Mouse (Mus musculus): Measurements from ENCODE around the gene Pxmp2. TPM values are rescaled to one million over a fixed set of nuclear protein-coding genes. Genes with fewer than 3 reads are reported as not detected.

Pxmp2 gene
- polyA plus RNA-seq, 1 experiment from 2014 or later, result 10.9 TPM

DNA sequence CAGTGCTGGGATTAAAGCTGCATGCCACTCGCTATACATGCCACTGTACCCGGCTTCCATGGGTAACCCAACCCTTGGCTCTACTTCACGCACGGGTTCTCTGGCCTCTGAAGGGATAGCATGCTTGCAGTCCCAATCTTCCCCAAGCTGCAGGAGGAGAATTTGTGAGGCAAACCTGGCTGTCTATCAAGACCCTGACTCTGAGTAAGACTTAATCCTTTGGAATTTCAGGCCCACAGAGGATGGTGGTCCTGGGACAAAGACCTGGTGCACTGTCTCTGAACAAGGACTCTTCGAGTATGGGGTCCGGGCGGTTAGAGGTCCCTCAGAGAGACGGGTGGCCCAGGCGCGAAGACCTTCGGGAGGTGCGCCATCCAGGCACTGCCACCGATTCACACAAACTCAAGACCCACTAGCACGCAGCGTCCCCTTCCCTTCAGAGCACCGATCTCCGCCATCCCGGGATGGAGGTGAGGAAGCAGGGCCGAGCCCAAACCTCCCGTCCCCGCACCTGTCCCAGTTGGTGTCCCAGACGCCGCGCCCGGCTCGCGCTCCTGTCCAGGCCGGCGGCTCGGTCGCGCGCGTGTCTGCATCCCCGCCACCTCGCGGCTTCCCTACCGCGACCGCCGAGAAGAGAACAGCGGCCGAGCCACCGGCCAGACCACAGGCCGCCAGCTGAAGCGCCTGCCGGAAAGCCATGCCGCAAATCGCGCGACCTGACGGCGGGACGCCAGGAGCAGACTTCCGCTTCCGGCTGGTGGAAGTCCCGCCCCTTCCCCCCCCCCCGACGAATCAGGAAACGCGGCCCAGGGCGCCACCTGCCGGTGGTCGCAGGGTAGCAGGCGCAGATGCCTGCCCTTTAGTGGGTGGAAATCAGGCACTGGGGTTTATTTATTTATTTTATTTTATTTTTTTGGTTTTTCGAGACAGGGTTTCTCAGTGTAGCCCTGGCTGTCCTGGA, 16.6 kb downstream of the Pxmp2 start, which contains the start of gene Pgam5:
Pgam5 (minus strand) TSS at position 773 of the 961 bp plus-strand sequence.
- H3K9ac ChIP-seq (ENCODE audit: low read length), result peak within 1 kb of the TSS; percentile 91
- H3K27ac ChIP-seq (replicated peaks; ENCODE audit: low read depth, low read length), result no peak within 1 kb of the TSS
- H3K4me2 ChIP-seq (ENCODE audit: low read depth, severe bottlenecking), result peak within 1 kb of the TSS; percentile 86
- 1% methylated on average over 65 of the region's 66 CpGs for WGBS
- no peaks in the 10 kb centered on the region for H3K9me3 ChIP-seq (ENCODE audit: control insufficient read depth, low read length)
- peak; percentile 82 for ATAC-seq (ENCODE audit: insufficient number of reproducible peaks, low FRiP score, low TSS enrichment, low read depth)
- no peaks in the 10 kb centered on the region for H3K27me3 ChIP-seq (ENCODE audit: control insufficient read depth, insufficient read depth, low read length)
- peaks cover 12% of the 10 kb centered on the region for H3K36me3 ChIP-seq (ENCODE audit: control insufficient read depth, insufficient read depth, low read length)
- H3K4me3 ChIP-seq (ENCODE audit: low read depth, low read length), result peak within 1 kb of the TSS; percentile 96
- H3K4me1 ChIP-seq (ENCODE audit: control insufficient read depth, insufficient read depth, low read length), result peaks cover 3% of the 10 kb centered on the region
- peak; percentile 95 for DNase-seq (ENCODE audit: low spot score)

DNA sequence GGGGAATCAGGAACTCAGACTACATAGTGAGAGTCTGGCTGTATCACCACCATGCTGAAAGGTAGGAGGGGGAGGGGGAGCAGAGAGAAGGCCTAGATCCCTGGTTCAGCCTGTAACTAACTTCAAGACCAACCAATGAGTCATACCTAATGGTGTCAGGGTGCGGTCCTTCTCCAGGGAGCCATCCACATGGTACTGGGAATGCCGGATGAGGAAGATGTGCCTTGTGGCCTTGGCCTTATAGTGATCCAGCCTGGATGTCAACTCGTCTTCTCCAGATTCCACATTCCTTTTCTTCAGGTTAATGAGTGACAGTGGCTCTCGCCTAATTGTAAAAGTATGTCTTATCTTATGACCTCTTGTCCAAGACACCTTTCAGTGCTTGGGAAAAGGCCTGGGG, 19.0 kb downstream of the Pxmp2 start:
- no peak overlapping the region for H3K4me2 ChIP-seq (ENCODE audit: low read depth, severe bottlenecking)
- H3K27ac ChIP-seq (replicated peaks; ENCODE audit: low read depth, low read length), result no peak overlapping the region
- no peaks in the 10 kb centered on the region for H3K27me3 ChIP-seq (ENCODE audit: control insufficient read depth, insufficient read depth, low read length)
- H3K9ac ChIP-seq (ENCODE audit: low read length), result no peak overlapping the region
- ATAC-seq (ENCODE audit: insufficient number of reproducible peaks, low FRiP score, low TSS enrichment, low read depth), result no peak
- peaks cover 12% of the 10 kb centered on the region for H3K36me3 ChIP-seq (ENCODE audit: control insufficient read depth, insufficient read depth, low read length)
- H3K4me1 ChIP-seq (ENCODE audit: control insufficient read depth, insufficient read depth, low read length), result peaks cover 3% of the 10 kb centered on the region
- H3K9me3 ChIP-seq (ENCODE audit: control insufficient read depth, low read length), result no peaks in the 10 kb centered on the region
- H3K4me3 ChIP-seq (ENCODE audit: low read depth, low read length), result no peak overlapping the region
- no peak for DNase-seq (ENCODE audit: low spot score)
- 96% methylated on average over 4 of the region's 4 CpGs for WGBS

DNA sequence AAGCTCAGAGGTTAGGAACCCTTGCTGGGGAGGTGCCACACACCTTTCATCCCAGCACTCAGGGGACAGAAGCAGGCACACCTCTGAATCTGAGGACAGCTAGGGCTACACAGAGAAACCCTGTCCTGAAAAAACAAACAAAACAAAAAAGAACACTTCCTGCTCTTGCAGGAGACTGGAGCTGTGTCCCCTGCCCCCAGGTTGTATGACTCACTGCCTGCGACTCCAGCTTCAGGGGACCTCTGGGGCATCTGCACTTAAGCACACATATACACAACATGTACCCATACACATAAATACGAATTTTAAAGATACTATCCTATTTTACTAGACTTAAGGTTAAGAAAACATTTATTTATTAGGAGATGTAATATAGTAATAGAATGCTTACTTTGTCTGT, 41.9 kb downstream of the Pxmp2 start:
- no peak overlapping the region for H3K4me2 ChIP-seq (ENCODE audit: low read depth, severe bottlenecking)
- no peaks in the 10 kb centered on the region for H3K4me1 ChIP-seq (ENCODE audit: control insufficient read depth, insufficient read depth, low read length)
- peaks cover 33% of the 10 kb centered on the region; the same call in 1 of the 2 replicates for H3K36me3 ChIP-seq (ENCODE audit: control insufficient read depth, insufficient read depth, low read length)
- H3K4me3 ChIP-seq (ENCODE audit: low read depth, low read length), result no peak overlapping the region
- ATAC-seq (ENCODE audit: insufficient number of reproducible peaks, low FRiP score, low TSS enrichment, low read depth), result no peak
- H3K27me3 ChIP-seq (ENCODE audit: control insufficient read depth, insufficient read depth, low read length), result no peaks in the 10 kb centered on the region
- H3K9me3 ChIP-seq (ENCODE audit: control insufficient read depth, low read length), result no peaks in the 10 kb centered on the region
- H3K27ac ChIP-seq (replicated peaks; ENCODE audit: low read depth, low read length), result no peak overlapping the region
- H3K9ac ChIP-seq (ENCODE audit: low read length), result no peak overlapping the region
- DNase-seq (ENCODE audit: low spot score), result no peak
- WGBS, result 82% methylated on average over 2 of the region's 2 CpGs

DNA sequence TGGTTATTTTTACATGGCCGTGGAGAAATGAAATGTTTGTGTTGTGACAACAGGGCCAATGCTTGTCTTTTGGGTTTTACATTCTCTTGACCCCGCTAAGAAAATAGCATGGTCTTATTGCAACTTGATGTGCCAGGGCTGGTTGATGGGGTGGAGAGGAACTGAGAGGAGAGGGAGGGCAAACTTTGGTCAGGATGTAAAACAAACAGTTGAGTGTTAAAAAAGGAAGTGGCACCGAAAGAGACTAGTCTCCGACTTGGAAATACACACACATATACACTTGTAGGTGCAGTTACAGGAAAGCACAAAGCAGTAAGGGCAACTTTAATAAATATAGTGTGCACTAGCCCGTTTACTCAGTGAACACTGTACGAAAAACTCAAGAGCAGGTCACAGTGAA, 53.6 kb downstream of the Pxmp2 start:
- Histone ChIP-seq H3K9me3 (ENCODE audit: control insufficient read depth, low read length) (no peaks in the 10 kb centered on the region), H3K4me1 (ENCODE audit: control insufficient read depth, insufficient read depth, low read length) (peaks cover 4% of the 10 kb centered on the region), H3K9ac (ENCODE audit: low read length) (no peak overlapping the region), H3K27me3 (ENCODE audit: control insufficient read depth, insufficient read depth, low read length) (no peaks in the 10 kb centered on the region), H3K4me3 (ENCODE audit: low read depth, low read length) (no peak overlapping the region), H3K4me2 (ENCODE audit: low read depth, severe bottlenecking) (no peak overlapping the region), H3K36me3 (ENCODE audit: control insufficient read depth, insufficient read depth, low read length) (peaks cover 2% of the 10 kb centered on the region; the same call in 1 of the 2 replicates), H3K27ac (replicated peaks; ENCODE audit: low read depth, low read length) (no peak overlapping the region)
- no peak for ATAC-seq (ENCODE audit: insufficient number of reproducible peaks, low FRiP score, low TSS enrichment, low read depth)
- DNase-seq (ENCODE audit: low spot score), result no peak
- 90% methylated on average over 6 of the region's 6 CpGs for WGBS

- Histone ChIP-seq H3K9ac (ENCODE audit: low read length) (peak overlapping the region; percentile 97), H3K9me3 (ENCODE audit: control insufficient read depth, low read length) (no peaks in the 10 kb centered on the region), H3K27ac (replicated peaks; ENCODE audit: low read depth, low read length) (no peak overlapping the region), H3K4me2 (ENCODE audit: low read depth, severe bottlenecking) (peak overlapping the region; percentile 61), H3K4me1 (ENCODE audit: control insufficient read depth, insufficient read depth, low read length) (peaks cover 4% of the 10 kb centered on the region), H3K36me3 (ENCODE audit: control insufficient read depth, insufficient read depth, low read length) (no peaks in the 10 kb centered on the region; the same call in 1 of the 2 replicates), H3K4me3 (ENCODE audit: low read depth, low read length) (peak overlapping the region; percentile 96), H3K27me3 (ENCODE audit: control insufficient read depth, insufficient read depth, low read length) (no peaks in the 10 kb centered on the region)
- peak; percentile 27 for DNase-seq (ENCODE audit: low spot score)
- 47% methylated on average over 13 of the region's 13 CpGs for WGBS
- no peak for ATAC-seq (ENCODE audit: insufficient number of reproducible peaks, low FRiP score, low TSS enrichment, low read depth)
Measured at GRCm38 (mm10) chr5:110231638-110232037, 54.3 kb downstream of the Pxmp2 start.

DNA sequence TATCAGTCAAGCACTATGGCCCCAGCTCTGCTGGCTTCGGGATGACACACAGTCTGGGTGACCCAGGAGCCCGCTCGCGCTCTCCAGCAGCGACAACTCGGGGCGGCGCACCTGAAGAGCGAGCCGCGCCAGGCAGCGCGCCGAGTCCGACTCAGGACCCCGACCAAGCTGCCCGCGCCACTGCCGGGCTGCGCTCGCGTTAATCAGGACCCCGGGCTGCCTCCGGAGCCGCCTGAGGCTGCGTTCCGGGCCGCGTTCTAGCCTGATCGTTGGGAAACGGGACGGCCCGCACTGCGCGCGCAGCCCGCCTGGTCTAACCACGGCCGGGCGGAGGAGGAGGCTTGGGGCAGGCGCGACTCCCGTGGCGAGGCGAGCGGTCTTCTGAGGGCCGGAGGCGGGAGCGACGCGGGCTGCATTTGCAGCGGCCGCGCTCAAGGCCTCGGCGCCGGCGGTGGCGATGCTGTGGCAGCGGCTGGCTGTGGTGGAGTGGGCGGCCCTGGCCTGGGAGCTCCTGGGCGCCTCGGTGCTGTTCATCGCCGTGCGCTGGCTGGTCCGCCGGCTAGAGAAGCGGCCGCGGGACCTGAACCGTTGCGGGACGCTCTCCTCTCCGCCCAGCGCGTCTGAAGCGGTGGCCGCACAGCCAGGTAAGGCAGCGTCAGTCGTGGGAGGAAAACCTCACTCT, 55.1 kb downstream of the Pxmp2 start, which contains the start of gene Ankle2:
Ankle2 (plus strand) TSS at position 225 of the 682 bp plus-strand sequence.
- ATAC-seq (ENCODE audit: insufficient number of reproducible peaks, low FRiP score, low TSS enrichment, low read depth) (peak; percentile 95), DNase-seq (ENCODE audit: low spot score) (peak; percentile 96)
- Histone ChIP-seq H3K4me1 (ENCODE audit: control insufficient read depth, insufficient read depth, low read length) (peaks cover 4% of the 10 kb centered on the region), H3K4me3 (ENCODE audit: low read depth, low read length) (peak within 1 kb of the TSS; percentile 96), H3K9me3 (ENCODE audit: control insufficient read depth, low read length) (no peaks in the 10 kb centered on the region), H3K9ac (ENCODE audit: low read length) (peak within 1 kb of the TSS; percentile 97), H3K27ac (replicated peaks; ENCODE audit: low read depth, low read length) (peak within 1 kb of the TSS; percentile 93), H3K36me3 (ENCODE audit: control insufficient read depth, insufficient read depth, low read length) (no peaks in the 10 kb centered on the region), H3K27me3 (ENCODE audit: control insufficient read depth, insufficient read depth, low read length) (no peaks in the 10 kb centered on the region), H3K4me2 (ENCODE audit: low read depth, severe bottlenecking) (peak within 1 kb of the TSS; percentile 61)
- under 1% methylated on average over 76 of the region's 81 CpGs for WGBS

DNA sequence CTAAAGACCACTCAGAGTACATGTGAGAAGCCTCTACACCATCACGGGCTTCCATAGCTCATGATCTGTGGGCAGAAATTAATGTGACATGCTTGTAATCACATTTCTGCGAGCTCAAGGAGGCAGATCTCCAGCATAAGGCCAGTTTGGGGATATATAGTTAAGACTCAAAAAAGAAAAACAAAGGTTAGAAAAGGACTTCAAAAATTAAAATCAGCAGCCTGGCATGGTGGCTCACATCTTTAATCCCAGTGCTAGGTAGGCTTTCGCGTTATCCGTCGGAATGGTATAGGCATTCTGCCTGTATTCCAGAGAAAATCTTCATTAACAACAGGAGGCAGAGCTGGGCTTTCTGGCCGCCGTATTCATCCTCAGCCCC, 55.6 kb downstream of the Pxmp2 start:
- no peaks in the 10 kb centered on the region for H3K27me3 ChIP-seq (ENCODE audit: control insufficient read depth, insufficient read depth, low read length)
- ATAC-seq (ENCODE audit: insufficient number of reproducible peaks, low FRiP score, low TSS enrichment, low read depth) (no peak), DNase-seq (ENCODE audit: low spot score) (peak; percentile 21)
- H3K27ac ChIP-seq (replicated peaks; ENCODE audit: low read depth, low read length), result peak overlapping the region; percentile 93; the same call in 1 of the 2 replicates
- 10% methylated on average over 8 of the region's 8 CpGs for WGBS
- peaks cover 4% of the 10 kb centered on the region for H3K4me1 ChIP-seq (ENCODE audit: control insufficient read depth, insufficient read depth, low read length)
- peak overlapping the region; percentile 97 for H3K9ac ChIP-seq (ENCODE audit: low read length)
- no peaks in the 10 kb centered on the region for H3K9me3 ChIP-seq (ENCODE audit: control insufficient read depth, low read length)
- H3K4me2 ChIP-seq (ENCODE audit: low read depth, severe bottlenecking), result peak overlapping the region; percentile 61
- no peaks in the 10 kb centered on the region for H3K36me3 ChIP-seq (ENCODE audit: control insufficient read depth, insufficient read depth, low read length)
- H3K4me3 ChIP-seq (ENCODE audit: low read depth, low read length), result peak overlapping the region; percentile 96

GRCm38 (mm10) chr5:110227336-110227883, 58.6 kb downstream of the Pxmp2 start:
- Histone ChIP-seq H3K4me2 (ENCODE audit: low read depth, severe bottlenecking) (no peak overlapping the region), H3K9ac (ENCODE audit: low read length) (no peak overlapping the region), H3K27me3 (ENCODE audit: control insufficient read depth, insufficient read depth, low read length) (no peaks in the 10 kb centered on the region), H3K4me1 (ENCODE audit: control insufficient read depth, insufficient read depth, low read length) (peaks cover 4% of the 10 kb centered on the region), H3K27ac (replicated peaks; ENCODE audit: low read depth, low read length) (no peak overlapping the region), H3K4me3 (ENCODE audit: low read depth, low read length) (no peak overlapping the region), H3K36me3 (ENCODE audit: control insufficient read depth, insufficient read depth, low read length) (no peaks in the 10 kb centered on the region), H3K9me3 (ENCODE audit: control insufficient read depth, low read length) (no peaks in the 10 kb centered on the region)
- no peak for ATAC-seq (ENCODE audit: insufficient number of reproducible peaks, low FRiP score, low TSS enrichment, low read depth)
- WGBS, result 32% methylated on average over 1 of the region's 1 CpGs
- no peak for DNase-seq (ENCODE audit: low spot score)
